In the genomic region with DNA sequence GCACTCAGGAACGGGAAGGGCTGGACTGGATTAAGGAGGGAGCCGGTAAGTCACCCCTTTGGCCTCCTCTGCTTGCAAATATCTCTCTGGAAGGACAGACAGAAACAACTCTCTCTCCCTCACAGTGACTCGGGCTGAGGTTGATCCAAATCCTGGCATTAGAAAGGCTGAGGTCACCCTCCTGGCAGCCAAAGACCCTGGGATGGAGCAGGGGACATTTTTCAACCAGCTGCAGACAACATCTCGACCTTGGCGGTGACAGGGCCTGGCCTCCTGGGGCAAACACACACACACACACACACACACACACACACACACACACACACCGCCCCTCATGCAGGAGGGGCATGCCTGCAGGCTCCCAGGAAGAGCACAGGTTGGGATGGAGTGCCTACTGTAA, we compare ENCODE assay signal across 13 mouse cellular contexts. TPM values are rescaled to one million over a fixed set of nuclear protein-coding genes. Genes with fewer than 3 reads are reported as not detected.
DNase-seq lines count a peak whose midpoint lies in the region; ATAC-seq and TF ChIP-seq lines count a peak whose summit lies in the region.
"Had no signal": no experiment of that assay in that cellular context is flagged by ENCODE, and none has a peak within 500 bp of the region (broad histone marks: within the 10 kb centered on the region; RNA-seq: fewer than 3 reads in every experiment).

No protein-coding gene starts in this region.

- TF ChIP-seq CTCF in hindbrain, postnatal 0 days (IDR thresholded peaks at IDR 0.05; ENCODE audit: low read depth) = no peak

- no peak overlapping the region for H3K9ac ChIP-seq in hindbrain, postnatal 0 days (replicated peaks; ENCODE audit: low read length)
- H3K9ac ChIP-seq in hindbrain, embryonic 13.5 days = no peak overlapping the region
- H3K9ac ChIP-seq in heart, embryonic 15.5 days = no peak overlapping the region
- H3K9ac ChIP-seq in limb, embryonic 15.5 days = no peak overlapping the region
- H3K9ac ChIP-seq: embryonic facial prominence, embryonic 12.5 days; forebrain, embryonic 12.5 days; midbrain, embryonic 12.5 days had no signal

- no peak for ATAC-seq in hindbrain, postnatal 0 days
- no peak for ATAC-seq in hindbrain, embryonic 13.5 days (ENCODE audit: low FRiP score)
- ATAC-seq in heart, embryonic 15.5 days (replicated peaks; ENCODE audit: insufficient number of reproducible peaks, insufficient read depth, low FRiP score, low read depth) = 0 out of 2 replicates have a peak, but pooled peaks have one; percentile 19
- ATAC-seq in limb, embryonic 15.5 days (ENCODE audit: insufficient number of reproducible peaks, low FRiP score, low TSS enrichment, low read depth) = no peak

- H3K4me2 ChIP-seq in hindbrain, postnatal 0 days (ENCODE audit: low read depth, low read length) = no peak overlapping the region
- no peak overlapping the region for H3K4me2 ChIP-seq in hindbrain, embryonic 13.5 days
- H3K4me2 ChIP-seq in heart, embryonic 15.5 days = no peak overlapping the region
- no peak overlapping the region for H3K4me2 ChIP-seq in limb, embryonic 15.5 days
- H3K4me2 ChIP-seq: embryonic facial prominence, embryonic 12.5 days; forebrain, embryonic 12.5 days; midbrain, embryonic 12.5 days had no signal

- no peaks in the 10 kb centered on the region for H3K36me3 ChIP-seq in hindbrain, postnatal 0 days (ENCODE audit: insufficient read depth, low read length)
- no peaks in the 10 kb centered on the region for H3K36me3 ChIP-seq in hindbrain, embryonic 13.5 days
- no peaks in the 10 kb centered on the region for H3K36me3 ChIP-seq in heart, embryonic 15.5 days
- peaks cover 3% of the 10 kb centered on the region; the same call in 1 of the 2 replicates for H3K36me3 ChIP-seq in limb, embryonic 15.5 days
- H3K36me3 ChIP-seq: forebrain, embryonic 12.5 days; G1E; midbrain, embryonic 12.5 days had no signal

- H3K4me1 ChIP-seq in hindbrain, postnatal 0 days (ENCODE audit: insufficient read depth, low read length) = peaks cover 10% of the 10 kb centered on the region; the same call in 1 of the 2 replicates
- H3K4me1 ChIP-seq in hindbrain, embryonic 13.5 days (replicated peaks) = peaks cover 23% of the 10 kb centered on the region
- H3K4me1 ChIP-seq in heart, embryonic 15.5 days (replicated peaks) = peaks cover 68% of the 10 kb centered on the region
- peaks cover 43% of the 10 kb centered on the region for H3K4me1 ChIP-seq in limb, embryonic 15.5 days

- no peaks in the 10 kb centered on the region for H3K27me3 ChIP-seq in hindbrain, postnatal 0 days (ENCODE audit: insufficient read depth, low read length)
- peaks cover 11% of the 10 kb centered on the region for H3K27me3 ChIP-seq in hindbrain, embryonic 13.5 days
- H3K27me3 ChIP-seq in heart, embryonic 15.5 days = no peaks in the 10 kb centered on the region
- H3K27me3 ChIP-seq in limb, embryonic 15.5 days = no peaks in the 10 kb centered on the region
- H3K27me3 ChIP-seq: embryonic facial prominence, embryonic 12.5 days; forebrain, embryonic 12.5 days had no signal

- no peak overlapping the region for H3K4me3 ChIP-seq in hindbrain, postnatal 0 days (ENCODE audit: low read length)
- H3K4me3 ChIP-seq in hindbrain, embryonic 13.5 days = no peak overlapping the region
- no peak overlapping the region for H3K4me3 ChIP-seq in heart, embryonic 15.5 days
- no peak overlapping the region for H3K4me3 ChIP-seq in limb, embryonic 15.5 days
- H3K4me3 ChIP-seq: embryonic facial prominence, embryonic 12.5 days; forebrain, embryonic 12.5 days; midbrain, embryonic 12.5 days had no signal

- H3K9me3 ChIP-seq in hindbrain, postnatal 0 days (ENCODE audit: low read length) = no peaks in the 10 kb centered on the region
- no peaks in the 10 kb centered on the region for H3K9me3 ChIP-seq in hindbrain, embryonic 13.5 days
- no peaks in the 10 kb centered on the region for H3K9me3 ChIP-seq in heart, embryonic 15.5 days (replicated peaks)
- no peaks in the 10 kb centered on the region for H3K9me3 ChIP-seq in limb, embryonic 15.5 days
- H3K9me3 ChIP-seq: embryonic facial prominence, embryonic 12.5 days; forebrain, embryonic 12.5 days; midbrain, embryonic 12.5 days had no signal

- WGBS in hindbrain, postnatal 0 days = 69% methylated on average over 6 of the region's 6 CpGs
- WGBS in hindbrain, embryonic 13.5 days = 64% methylated on average over 6 of the region's 6 CpGs
- 33% methylated on average over 6 of the region's 6 CpGs for WGBS in heart, embryonic 15.5 days
- 54% methylated on average over 6 of the region's 6 CpGs for WGBS in limb, embryonic 15.5 days

- H3K27ac ChIP-seq in hindbrain, postnatal 0 days = peak overlapping the region; percentile 26; the same call in 1 of the 2 replicates
- no peak overlapping the region for H3K27ac ChIP-seq in hindbrain, embryonic 13.5 days
- H3K27ac ChIP-seq in heart, embryonic 15.5 days = peak overlapping the region; percentile 68
- H3K27ac ChIP-seq in limb, embryonic 15.5 days = peak overlapping the region; percentile 38; the same call in 1 of the 2 replicates
- H3K27ac ChIP-seq: embryonic facial prominence, embryonic 12.5 days; forebrain, embryonic 12.5 days; midbrain, embryonic 12.5 days had no signal

- DNase-seq in hindbrain, postnatal 0 days (ENCODE audit: low spot score) = no peak
- peak; percentile 85 to 88 for DNase-seq in adrenal gland, postnatal 36 days
- no peak for DNase-seq in embryo, embryonic 10 days (ENCODE audit: low spot score)
- DNase-seq in frontal cortex, postnatal 10 days (ENCODE audit: low spot score in 2 of 2) = no peak
- DNase-seq: right cerebral cortex, postnatal 25 days; thymus, adult 18-20 months had no signal

RNA-seq across cellular contexts. Expression of gene Bmp7, which starts 29.0 kb away (rescaled TPM):
- 24.1 and 25.1 TPM in 2 replicates for total RNA-seq in hindbrain, postnatal 0 days (2014; rRNA removed)
- polyA plus RNA-seq in hindbrain, postnatal 0 days (2015; fragmentation: Nextera tagmentation; extraction: Ambion mirVana) = 12.8 and 15.6 TPM in 2 replicates
- polyA plus RNA-seq in hindbrain, embryonic 13.5 days (2015; fragmentation: Nextera tagmentation; extraction: Ambion mirVana) = 12.4 and 12.5 TPM in 2 replicates
- total RNA-seq in adrenal gland, postnatal 36 days (2021) = 10 to 100 TPM; 30.1 to 68.2 TPM
- 31.3 and 35.1 TPM in 2 replicates for polyA plus RNA-seq in heart, embryonic 15.5 days (2015; fragmentation: Nextera tagmentation; extraction: Ambion mirVana)
- 25.5 and 27.5 TPM in 2 replicates for polyA plus RNA-seq in limb, embryonic 15.5 days (2015; fragmentation: Nextera tagmentation; extraction: Ambion mirVana)
- polyA plus RNA-seq: G1E had no signal

Comparison
In these comparisons a context has a peak if more than half of its experiments do, and no peak if none do; other contexts are left out.
1. DNase-seq: peak in adrenal gland, postnatal 36 days (2 of 2); none in hindbrain, postnatal 0 days (single experiment), embryo, embryonic 10 days (single experiment) and frontal cortex, postnatal 10 days (0 of 2).